Mouse (Mus musculus) kidney, postnatal 10 days (tissue): ENCODE measurements around the gene Chd5.

Source experiments
- DNase-seq: peaks from one replicate; pipeline ENCODE4 v3.0.0; 2021; ENCODE audit warnings: mixed read lengths

The Chd5 gene

DNA sequence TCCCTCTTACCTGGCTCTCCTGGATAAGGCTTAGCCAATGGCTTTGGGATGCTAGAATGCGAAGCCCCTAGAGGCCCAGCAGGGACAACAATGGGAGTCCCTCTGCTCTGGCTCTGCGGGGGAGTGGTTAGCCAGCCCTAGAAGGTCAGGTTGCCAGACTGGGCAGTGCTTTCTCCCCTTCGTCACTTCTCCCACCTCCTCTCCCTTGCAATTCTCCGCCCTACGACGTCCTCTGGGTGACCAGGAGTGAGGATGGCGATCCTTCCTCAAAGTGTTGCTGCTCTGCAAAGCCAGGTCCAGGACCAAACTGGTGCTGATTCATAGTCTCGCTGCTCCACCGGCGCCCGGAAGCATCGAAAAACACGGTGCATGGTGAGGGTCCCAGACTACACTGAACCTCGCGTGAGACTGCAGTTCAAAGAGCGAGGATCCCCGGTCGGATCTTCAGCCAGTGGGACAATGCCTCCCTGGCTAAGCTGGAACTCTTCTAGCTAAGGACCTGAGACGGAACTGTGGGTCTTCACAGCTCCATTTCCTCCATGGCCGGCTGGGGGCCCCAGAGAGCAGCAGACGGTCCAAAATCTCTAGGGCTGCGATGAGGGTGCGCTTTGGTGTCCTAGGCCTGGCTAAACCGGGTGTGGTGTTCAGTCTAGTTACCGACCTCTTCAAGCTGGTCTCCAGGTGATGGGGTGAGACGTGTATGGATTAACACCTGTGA lies 19.8 kb upstream of the Chd5 start, which contains the start of gene Rnf207:
TSS of gene Rnf207 (minus strand) at position 477 of the 718 bp plus-strand sequence.
- peak; percentile 73 for DNase-seq

DNA sequence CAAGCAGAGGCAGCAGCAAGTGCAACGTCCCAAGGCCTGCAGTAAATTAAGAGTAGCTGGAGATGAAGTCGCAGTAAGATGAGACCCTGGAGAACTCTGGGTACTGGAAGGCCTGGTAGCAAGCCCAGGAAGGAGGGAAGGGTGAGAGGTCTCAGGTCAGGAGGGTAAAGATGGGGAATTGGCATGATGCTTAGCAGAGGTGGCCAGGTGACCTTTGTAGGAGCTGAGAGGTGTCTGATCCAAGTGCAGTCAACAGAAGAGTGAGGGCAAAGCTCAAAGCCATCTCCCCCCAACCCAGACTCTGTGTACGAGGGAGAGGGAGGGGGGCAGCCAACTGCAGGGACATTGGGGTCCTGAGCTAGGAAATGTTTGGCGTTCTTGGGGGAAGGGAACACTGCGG lies 17.0 kb upstream of the Chd5 start:
- no peak for DNase-seq

DNA sequence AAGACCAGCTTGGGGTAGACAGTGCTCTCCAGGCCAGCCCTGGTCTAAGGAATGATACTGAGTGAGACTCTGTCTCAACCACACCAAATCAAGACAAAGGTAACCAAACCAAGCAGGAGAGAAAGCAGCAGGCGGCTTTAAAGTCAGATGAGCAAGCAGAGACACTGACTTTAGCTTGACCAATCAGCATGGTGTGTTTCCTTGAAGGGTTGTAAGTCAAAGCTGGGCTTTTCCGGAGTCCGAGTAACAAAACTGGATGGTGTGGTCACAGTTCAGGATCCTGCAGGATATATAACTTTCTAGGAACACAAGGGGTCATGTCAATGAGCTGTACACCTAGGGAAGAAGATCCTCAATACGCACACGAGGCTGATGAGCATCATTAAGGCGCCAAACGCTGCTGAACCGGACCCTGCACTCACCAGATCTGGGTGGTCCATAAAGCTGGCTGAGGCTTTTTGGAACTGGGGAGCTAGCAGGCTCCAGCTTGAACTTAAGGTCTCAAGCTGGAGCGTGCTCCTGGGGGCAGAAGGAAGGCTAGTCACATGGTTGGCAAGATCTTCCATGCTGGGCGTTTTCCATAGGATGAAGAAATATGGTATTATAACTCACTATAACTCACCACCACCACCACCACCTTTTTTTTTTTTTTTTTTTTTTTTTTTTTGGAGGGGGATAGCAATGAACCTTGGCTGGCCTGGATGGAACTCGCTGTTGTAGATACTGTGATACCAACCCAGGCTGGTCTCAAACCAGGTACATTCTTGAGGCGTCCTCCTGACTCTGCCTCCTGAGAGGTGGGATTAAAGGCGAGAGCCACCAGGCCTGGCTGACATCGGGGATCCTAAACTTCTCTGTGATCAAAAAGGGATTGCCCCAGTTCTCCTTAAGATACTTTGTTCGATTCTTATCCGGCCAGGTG lies 13.5 kb upstream of the Chd5 start:
- DNase-seq = no peak

DNA sequence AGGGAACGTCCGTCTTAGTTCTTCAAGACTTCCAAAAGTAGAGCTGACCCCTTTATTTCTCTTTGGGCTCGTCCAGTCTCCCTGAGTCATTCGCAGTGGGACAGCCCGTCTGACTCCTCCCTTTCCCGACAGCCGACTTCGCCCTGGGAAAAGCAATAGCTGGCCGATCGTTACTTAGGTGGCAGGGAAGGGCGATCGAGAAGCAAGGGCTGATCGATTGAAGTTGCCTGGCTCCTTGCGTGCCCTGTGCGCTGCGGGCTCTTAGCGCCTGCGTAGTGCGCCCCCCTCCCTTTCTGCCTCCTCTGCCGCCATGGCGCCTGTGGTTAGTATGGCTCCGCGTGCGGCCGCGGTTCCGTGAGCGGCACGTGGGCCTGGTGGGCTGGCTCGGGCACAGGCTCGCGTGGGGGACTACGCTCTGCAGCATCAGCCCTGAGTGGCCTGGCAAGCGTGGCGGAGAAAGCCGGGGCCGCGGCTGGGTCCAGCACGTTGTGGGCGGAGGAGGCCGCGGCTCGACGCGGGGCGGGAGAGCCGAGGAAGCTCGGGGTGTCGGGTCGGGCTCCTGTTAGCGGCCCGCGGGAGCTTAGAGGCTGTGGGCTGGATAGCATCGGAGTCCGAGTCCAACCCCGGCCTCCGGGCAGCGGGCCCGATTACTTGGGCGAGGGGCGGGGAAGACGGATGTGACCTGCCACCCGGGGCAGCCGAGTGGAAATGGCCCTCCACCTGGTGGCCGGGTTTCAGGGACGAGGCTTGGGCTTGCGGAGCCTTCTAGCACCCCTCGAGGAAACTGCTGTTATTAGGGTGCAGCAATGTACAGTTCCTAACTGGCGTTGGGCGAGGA lies 12.7 kb upstream of the Chd5 start, which contains the start of gene Rpl22:
TSS of gene Rpl22 (plus strand) at position 169 of the 838 bp plus-strand sequence.
- DNase-seq = peak; percentile 95

DNA sequence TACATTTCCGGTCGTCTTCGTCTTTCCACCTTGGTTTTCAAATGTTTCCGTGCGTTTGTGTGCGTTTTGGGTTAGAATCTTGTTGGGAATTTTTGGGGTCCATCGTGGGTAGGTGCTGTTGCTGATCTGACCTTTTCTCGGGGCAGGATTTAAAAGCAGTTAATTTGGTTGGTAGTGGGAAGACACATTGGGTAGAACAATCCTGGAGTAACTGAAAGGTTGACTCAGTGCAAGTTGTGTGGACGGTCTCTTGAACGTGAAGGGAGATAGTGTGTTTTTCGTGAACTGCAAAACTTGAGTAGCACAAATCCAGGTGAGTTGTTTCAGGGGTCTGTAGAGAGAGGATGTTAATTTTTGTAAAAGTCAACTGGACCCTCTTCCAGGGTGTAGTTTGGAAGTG lies 11.9 kb upstream of the Chd5 start:
- no peak for DNase-seq

GRCm38 (mm10) chr4:152328691-152329090 lies 9.8 kb upstream of the Chd5 start:
- peak; percentile 70 for DNase-seq

DNA sequence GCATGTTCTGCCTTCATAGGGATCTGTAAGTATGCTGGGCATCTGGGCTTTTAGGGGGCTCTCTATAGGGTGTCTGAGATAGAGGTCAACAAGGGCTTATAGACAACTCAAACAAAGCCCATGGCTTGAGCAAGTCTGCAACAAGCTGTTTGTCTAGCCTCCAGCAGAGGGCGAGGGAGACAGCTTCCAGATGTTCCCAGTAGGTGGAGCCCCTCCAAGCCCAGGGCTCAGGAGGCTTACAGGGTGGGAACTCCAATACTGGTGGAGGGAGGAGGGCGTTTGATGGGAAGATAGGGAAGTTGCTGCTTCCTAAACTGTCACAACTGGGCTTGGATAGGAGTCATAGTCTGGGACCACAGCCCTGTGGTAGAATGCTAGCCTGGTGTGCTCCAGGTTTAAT lies 5.5 kb upstream of the Chd5 start:
- peak; percentile 84 for DNase-seq

GRCm38 (mm10) chr4:152333587-152333986 lies 4.9 kb upstream of the Chd5 start:
- DNase-seq = no peak

GRCm38 (mm10) chr4:152337772-152338171 lies 679 bp upstream of the Chd5 start:
- no peak for DNase-seq

- no peak for DNase-seq
Observed at GRCm38 (mm10) chr4:152339293-152339790, 891 bp downstream of the Chd5 start.

GRCm38 (mm10) chr4:152340584-152341284 lies 2.3 kb downstream of the Chd5 start:
- peak; percentile 48 for DNase-seq

- DNase-seq = no peak
Observed at GRCm38 (mm10) chr4:152343296-152343695, 4.8 kb downstream of the Chd5 start.

- DNase-seq = no peak
Observed at GRCm38 (mm10) chr4:152344651-152345050, 6.2 kb downstream of the Chd5 start.

DNA sequence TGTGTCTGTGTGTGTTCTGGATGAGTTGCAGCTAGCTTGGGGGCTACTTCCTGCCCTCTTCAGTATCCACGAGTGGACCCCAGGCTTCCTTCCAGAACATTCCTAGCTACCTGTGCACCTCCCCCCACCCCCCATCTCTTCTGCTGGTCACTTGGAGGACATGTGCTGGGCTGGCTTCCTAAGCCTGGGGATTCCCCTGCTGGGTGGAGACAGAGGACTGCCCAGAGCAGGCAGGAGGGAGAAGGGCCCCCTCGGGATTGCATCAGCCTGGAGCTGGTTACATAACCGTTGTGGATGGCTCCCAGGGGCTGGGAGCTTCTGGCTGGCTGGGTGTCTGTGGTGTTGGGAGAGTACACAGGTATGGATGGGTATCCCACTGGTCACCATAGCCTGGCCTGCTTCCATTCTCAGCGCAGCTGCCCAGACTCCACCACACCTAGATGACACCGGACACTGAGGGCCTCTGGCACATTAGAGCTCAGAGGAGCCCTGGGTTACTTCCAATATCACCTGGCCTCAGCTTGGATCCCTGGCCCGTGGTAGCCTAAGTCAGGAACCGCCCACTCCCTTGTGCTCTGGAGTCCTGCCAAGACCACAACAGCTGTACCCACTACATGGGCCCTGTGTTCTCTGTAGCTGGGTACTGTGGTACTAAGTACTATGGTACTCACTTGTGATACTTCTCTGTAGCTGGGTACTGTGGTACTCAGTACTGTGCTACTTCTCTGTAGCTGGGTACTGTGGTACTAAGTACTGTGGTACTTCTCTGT lies 6.9 kb downstream of the Chd5 start:
- peak; percentile 27 for DNase-seq

DNA sequence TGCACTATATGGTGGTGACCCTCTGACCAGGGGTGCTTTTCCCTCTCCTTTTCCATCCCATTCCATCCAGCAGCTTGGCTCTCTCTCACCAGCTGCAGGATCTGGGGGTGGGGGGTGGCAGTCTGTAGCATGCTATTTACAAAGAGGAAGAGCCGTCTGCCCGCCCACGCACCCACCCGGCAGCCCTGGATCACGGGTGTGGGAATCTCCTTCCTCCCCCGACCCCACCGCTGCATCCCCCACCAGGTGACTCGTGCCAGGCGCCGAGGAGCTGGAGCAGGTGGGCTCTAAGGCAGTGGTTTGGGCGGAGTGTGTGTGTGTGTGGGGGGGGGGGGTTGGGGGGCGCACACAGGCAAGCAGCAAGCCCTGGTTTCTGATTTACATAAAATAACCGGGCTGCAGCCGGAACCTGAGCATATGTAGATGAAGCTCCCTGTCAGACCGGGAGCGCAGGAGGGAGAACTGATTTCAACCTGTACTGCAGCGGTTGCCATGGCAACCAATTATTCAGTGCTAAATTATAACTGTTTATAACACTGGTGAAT lies 11.5 kb downstream of the Chd5 start:
- no peak for DNase-seq

GRCm38 (mm10) chr4:152350722-152351421 lies 12.4 kb downstream of the Chd5 start:
- DNase-seq = no peak

- DNase-seq = peak; percentile 33
Observed at GRCm38 (mm10) chr4:152351422-152352305, 13.2 kb downstream of the Chd5 start.

- DNase-seq = no peak
Observed at GRCm38 (mm10) chr4:152353886-152354637, 15.6 kb downstream of the Chd5 start.
